Mouse (Mus musculus) erythroid progenitor cell, adult 5-6 weeks (primary cell): ENCODE data around the gene E130308A19Rik. TPM values are rescaled to one million over a fixed set of nuclear protein-coding genes. Genes with fewer than 3 reads are reported as not detected.
A peak's percentile ranks its signal among the peaks of the same experiment; 100 is the strongest.

Source experiments
- ATAC-seq: replicated peaks from 2 replicates; pipeline ENCODE4 v1.8.0; 2016; ENCODE audit warnings: moderate number of reproducible peaks, mild to moderate bottlenecking, moderate TSS enrichment, inconsistent platforms; ENCODE audit not compliant: poor library complexity, low FRiP score, severe bottlenecking
- total RNA-seq, 2 experiments: library from RNA; stranded (forward) in 1 of 2; stranded (reverse) in 1 of 2; fragments of 150-400 nt in 1 of 2; fragments of 186-747, 209-891 nt in 1 of 2; gene quantifications; 2 replicates each; pipeline versions ENCODE4 v1.2.3 to v1.2.4; 2015 to 2017; ENCODE audit warnings: low replicate concordance in 2 of 2

E130308A19Rik gene
- total RNA-seq, 2 experiments from 2014 or later: 2.8 to 6.7 TPM

- ATAC-seq: no peak
Observed at GRCm38 (mm10) chr4:59630122-59630521, 4.1 kb downstream of the E130308A19Rik start.

DNA sequence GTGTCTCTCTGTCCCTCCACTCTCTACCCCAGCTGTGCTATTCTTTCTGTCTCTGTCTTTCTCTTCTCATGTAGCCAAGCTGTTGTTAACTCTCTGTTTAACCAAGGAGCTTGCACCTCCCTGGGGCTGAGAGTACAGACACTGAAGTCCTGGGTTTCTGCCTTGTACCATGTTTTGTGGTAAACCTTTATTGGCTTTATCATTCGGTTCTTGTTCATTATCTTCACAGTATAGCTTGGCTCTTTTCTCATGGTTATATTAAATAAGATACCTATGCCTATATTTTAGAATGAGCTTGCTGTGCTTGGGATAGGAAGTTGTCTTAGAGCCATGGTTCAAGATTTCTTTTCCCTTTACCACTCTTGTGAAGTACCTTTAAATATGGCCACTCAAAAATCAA is 8.5 kb downstream of the E130308A19Rik start:
- no peak for ATAC-seq

DNA sequence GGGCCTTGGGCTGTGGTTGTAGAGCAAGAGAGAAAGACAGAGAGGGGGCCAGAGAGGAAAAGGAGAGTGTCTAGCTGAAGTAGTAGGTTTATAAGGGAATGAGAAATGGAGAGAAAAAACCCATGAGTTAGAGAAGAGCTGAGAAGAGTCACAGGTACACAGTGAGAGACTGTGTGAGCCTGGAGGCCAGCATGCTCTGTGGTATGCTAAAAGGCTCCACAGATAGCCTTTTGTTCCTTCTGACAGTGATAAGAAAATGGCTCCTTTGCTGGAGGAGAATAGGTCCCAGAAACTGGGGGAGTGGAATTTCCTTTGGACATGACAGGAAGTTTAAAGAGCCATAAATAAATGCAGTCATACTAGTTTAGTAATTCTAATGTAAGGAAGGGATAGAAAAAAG is 13.2 kb downstream of the E130308A19Rik start:
- ATAC-seq: no peak

DNA sequence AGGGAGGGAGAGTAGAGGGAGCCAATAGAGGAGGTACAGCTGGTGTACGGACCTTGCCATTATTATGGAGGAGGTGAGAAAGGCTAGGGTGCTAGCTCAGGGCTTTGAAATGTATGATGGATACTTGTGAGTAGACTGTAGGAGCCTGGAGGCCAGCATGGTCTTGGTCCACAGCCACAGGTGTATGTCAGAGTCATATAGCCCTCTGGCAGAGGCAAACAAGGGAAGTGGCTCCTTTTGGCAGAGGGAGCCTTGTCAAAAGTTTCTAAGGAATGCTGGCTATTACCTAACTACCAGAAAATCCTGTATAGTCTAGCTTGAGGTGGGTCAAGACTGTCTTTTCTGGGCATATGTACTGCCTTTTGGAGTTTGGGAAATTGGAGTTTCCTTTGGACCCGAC is 14.7 kb downstream of the E130308A19Rik start:
- ATAC-seq: no peak

DNA sequence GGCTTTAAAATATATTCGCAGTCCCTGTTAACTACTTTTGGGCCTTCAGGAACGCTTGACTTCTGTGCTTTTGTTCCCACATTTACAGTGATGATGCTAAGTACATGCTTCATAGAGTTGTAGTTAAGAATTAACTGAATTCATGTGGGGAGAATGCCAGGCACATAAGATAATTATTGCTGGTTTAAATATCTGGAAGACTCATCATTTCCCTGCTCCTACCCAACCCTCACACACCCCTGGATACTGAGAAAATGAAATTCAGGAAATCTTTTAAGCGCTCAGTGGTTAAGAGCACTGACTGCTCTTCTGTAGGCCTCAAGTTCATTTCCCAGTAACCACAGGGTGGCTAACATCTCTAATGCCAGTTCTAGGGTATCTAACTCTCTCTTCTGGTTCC is 16.0 kb downstream of the E130308A19Rik start:
- ATAC-seq: no peak

DNA sequence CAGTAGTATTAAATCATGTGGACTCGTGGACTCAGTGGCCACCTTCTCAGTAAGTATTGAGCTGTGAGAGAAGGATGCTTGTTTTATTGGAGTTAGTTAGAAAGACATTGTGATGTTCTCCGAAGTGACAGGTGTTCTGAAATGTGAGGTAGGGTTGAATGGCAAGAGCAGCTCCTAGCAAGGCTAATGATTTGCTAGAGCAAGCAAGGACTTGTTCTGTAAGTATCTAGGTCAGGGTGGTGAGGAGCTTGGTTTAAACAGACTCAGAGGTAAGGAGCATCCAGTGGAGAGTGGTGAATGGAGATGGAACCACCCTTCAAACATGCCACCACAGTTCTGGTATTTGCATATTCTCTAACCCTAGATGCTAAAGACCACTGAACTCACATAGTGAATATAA is 16.6 kb downstream of the E130308A19Rik start:
- no peak for ATAC-seq

GRCm38 (mm10) chr4:59644431-59644830 is 18.4 kb downstream of the E130308A19Rik start:
- ATAC-seq: no peak

DNA sequence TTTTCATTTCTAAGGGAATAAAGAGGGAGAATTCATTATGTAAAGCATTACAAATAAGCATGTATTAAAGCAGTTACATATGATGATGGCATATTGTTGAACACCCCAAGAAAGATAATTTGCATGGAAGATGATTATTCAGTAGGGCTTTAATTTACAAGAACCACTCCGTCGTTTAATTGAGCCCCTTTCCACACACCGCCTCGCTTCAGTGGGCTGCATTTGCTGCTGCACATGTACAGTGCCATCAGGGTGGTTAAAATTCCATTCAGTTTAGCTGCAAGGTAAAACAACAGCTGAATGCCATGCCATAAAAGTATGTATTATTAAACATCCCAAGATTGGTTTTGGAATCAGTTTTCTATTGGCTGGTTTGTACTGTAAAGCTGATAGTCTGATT is 19.0 kb downstream of the E130308A19Rik start:
- no peak for ATAC-seq

- peak; percentile 51; the same call in 1 of the 2 replicates for ATAC-seq
Observed at GRCm38 (mm10) chr4:59645610-59646009, 19.6 kb downstream of the E130308A19Rik start.

DNA sequence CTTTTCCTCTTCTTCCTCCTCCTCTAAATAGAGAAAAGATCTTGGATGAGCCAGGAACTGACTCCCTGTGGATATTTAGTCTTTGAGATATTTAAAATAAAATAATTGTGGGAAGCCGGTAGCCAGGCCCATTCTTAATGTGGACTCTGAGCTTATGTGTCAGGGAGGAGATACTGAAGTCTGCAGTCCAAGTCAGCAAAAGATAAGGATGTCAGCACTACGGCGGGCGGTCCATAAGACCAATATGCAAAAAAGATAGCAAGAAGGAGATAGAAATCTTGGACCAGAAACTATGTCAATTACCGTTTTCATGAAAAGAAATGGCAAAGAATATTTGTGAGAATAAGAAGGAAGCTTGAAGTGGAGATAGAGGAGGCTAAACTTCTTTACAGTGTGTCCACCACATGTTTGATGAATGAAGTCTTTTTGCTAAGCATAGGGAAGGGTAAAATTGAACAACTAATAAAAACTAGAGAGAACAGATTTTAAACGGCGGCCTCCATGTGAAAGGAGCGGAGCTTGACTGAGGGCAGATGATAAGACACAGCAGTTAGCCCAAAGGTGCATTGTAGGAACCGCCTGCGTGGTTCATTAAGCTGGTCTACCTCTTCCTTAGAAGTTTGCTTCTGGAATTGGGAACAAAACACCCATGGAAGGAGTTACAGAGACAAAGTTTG is 20.1 kb downstream of the E130308A19Rik start:
- peak; percentile 92 for ATAC-seq

- ATAC-seq: no peak
Observed at GRCm38 (mm10) chr4:59649119-59649518, 23.1 kb downstream of the E130308A19Rik start.

- ATAC-seq: no peak
Observed at GRCm38 (mm10) chr4:59652166-59652681, 26.2 kb downstream of the E130308A19Rik start.

DNA sequence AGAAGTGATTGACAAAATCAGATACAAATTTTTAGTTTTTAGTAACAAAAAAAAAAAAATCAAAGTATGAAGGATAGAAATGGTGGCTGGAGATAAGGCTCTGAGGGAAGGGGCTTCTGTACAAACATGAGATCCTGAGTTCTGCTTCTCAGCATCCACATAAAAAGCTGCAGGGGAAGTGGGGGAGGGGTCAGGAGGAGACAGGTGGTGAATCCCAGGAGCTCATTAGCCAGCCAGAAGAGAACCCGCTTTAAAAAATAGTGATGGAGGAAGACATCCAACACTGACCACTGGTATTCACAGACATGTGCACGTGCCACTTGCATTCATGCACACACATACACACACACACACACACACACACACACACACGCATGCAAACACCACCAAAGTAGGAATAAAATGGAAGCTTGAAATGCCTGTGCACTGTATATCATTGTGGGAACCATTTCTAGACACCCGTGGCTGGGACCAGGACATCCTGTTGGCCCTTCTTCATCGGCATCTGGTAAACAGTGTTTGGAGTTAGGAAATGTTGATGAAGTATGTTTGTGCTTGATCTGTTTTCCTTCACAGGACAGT is 30.1 kb downstream of the E130308A19Rik start:
- ATAC-seq: no peak

DNA sequence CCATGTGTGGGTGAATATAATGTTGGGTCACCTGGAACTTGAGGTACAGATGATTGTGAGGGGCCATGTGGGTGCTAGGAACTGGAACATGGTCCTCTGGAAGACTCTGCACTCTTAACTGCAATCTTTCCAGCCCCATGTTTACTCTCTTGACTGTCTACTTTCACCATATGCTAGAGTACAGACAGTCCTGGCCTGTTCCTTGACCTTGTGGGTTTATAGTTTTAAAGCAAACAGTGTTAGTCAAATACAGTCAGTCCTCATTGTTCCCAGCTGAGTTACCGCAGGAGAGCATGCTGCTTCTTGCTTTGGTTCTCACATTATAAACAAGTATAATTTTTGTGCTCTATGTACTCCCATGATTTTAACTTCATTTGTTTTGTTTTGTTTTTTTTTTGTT is 36.2 kb downstream of the E130308A19Rik start:
- ATAC-seq: no peak

DNA sequence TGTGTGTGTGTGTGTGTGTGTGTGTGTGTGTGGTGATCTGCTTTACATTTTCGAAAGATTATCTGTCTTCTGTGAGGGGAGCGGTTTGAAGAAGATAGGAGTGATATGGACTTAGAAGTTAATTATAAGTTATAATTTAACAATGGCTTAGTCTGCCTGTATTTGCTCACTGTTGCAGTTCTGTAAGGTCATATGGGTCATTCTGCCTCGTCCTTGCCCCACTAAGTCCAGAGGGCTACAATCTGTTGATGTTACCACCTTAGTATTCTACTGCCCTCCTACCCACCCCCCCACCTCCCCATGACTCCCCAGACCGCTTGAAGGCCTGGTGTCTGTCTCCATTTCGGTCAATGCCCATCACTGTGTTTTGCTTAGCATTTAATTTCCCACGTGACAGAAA is 37.4 kb downstream of the E130308A19Rik start:
- no peak for ATAC-seq

DNA sequence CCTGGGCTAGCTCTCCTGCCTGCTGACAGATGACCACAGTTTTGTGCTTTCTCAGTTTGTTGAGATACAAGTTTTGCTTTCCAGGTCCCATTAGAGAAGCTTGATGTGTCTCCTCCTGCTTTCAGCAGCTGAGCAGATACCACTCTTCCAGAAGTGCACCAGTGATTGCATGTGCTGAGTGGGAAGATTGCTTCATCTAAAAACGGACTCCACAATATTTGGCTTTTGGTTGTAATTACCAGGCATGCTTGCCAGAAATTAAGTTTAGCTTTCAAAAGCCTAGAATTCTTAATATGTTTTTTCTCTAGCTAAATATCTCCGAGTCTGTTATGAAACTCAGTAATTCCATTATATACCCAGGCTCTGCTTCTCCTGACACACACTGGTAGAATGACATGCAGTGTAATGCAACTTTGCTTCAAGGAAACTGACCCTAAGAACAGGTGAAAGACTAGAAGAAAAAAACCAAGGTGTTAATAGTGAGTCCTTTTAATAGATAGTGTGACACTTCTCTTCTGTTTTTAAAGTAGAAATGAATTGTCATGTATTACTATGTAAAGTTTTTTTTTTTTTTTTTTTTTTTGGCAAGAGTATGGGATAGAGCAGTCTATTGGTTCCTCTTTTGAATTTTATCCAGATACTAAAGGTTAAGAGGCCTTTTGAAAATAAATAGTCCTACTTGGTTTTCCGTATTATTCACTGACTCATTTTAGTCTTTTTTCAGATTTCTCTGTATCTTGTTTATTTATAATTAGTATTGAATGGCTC is 40.7 kb downstream of the E130308A19Rik start:
- no peak for ATAC-seq

GRCm38 (mm10) chr4:59668050-59668449 is 42.0 kb downstream of the E130308A19Rik start:
- ATAC-seq: no peak

- no peak for ATAC-seq
Observed at GRCm38 (mm10) chr4:59669131-59669530, 43.1 kb downstream of the E130308A19Rik start.

GRCm38 (mm10) chr4:59670015-59670414 is 44.0 kb downstream of the E130308A19Rik start:
- no peak for ATAC-seq

DNA sequence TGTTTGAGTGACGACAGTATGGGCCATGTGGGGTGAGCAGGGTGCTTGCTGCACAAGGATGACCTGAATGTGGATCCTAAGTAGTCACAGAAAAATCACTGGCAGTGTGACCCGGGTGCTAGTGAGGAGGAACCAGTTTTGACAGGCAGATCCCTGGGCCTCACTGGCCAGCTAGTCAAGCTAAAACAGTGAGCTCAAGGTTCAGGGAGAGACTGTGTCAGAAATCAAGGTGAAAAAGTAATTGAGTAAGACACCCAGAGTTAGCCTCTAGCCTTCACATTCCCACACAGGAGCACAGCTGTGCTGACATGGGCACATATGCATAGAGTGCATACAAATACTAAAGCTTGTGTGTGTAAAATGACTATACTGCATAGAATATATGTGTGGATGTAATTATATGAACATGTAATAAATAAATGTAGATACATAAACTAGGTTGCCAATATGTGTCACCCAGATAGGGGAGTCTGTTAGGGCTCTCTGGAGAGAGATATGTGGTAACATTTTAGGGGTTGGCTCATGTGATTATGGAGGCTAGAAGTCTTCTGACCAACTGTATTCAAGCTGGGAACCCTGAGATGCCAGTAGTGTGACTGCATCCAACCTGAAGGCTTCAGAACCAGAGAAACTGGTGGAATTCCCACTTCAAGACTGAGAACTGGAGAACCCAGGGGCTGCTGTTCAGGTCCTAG is 47.6 kb downstream of the E130308A19Rik start:
- peak; percentile 56; the same call in 1 of the 2 replicates for ATAC-seq
